Mouse (Mus musculus): ENCODE data around the gene Hcfc1r1. TPM values are rescaled to one million over a fixed set of nuclear protein-coding genes. Genes with fewer than 3 reads are reported as not detected.

The Hcfc1r1 gene
- polyA plus RNA-seq, 1 experiment, result 253 TPM

- H3ac ChIP-seq (ENCODE audit: control insufficient read depth, insufficient read length, low read depth), result no peak within 1 kb of the TSS
- H3K79me2 ChIP-seq (ENCODE audit: control insufficient read depth, insufficient read depth), result peaks cover 9% of the 10 kb centered on the region
- H3K36me3 ChIP-seq (ENCODE audit: control insufficient read depth, insufficient read depth), result no peaks in the 10 kb centered on the region
- peaks cover 3% of the 10 kb centered on the region for H3K79me3 ChIP-seq (ENCODE audit: low read depth)
- no peak for TF ChIP-seq CTCF (IDR thresholded peaks at IDR 0.05; ENCODE audit: control insufficient read depth, insufficient read depth, insufficient read length)
- TF ChIP-seq USF1 (IDR thresholded peaks at IDR 0.05; ENCODE audit: low read depth), result no peak
- no peak for TF ChIP-seq MYOG (IDR thresholded peaks at IDR 0.05; ENCODE audit: control insufficient read depth, extremely low read depth, insufficient read length)
- no peak for TF ChIP-seq FOSL1 (IDR thresholded peaks at IDR 0.05; ENCODE audit: insufficient read depth, low read length, poor library complexity, severe bottlenecking)
- no peak for TF ChIP-seq MYOD1 (IDR thresholded peaks at IDR 0.05; ENCODE audit: control insufficient read depth, insufficient read length, low read depth)
- TF ChIP-seq MAX (IDR thresholded peaks at IDR 0.05), result no peak
- no peak for TF ChIP-seq CEBPB (IDR thresholded peaks at IDR 0.05; ENCODE audit: low read depth)
- H3K4me3 ChIP-seq (ENCODE audit: insufficient read depth, poor library complexity, severe bottlenecking), result no peak within 1 kb of the TSS
- H3K27me3 ChIP-seq (ENCODE audit: control insufficient read depth, insufficient read depth, insufficient read length), result no peaks in the 10 kb centered on the region
Observed at GRCm38 (mm10) chr17:23722376-23723125, 49.2 kb downstream of the Hcfc1r1 start, which contains the start of gene 1520401A03Rik. 1520401A03Rik (minus strand) TSS chr17:23722783.

Other genes with a start within 250 kb of the Hcfc1r1 start
- gene Vmn2r117, start 193.9 kb upstream of the Hcfc1r1 start, polyA plus RNA-seq (2012; fragmentation: generic; extraction: Trizol), result not detected
- 13.0 TPM for gene Zfp213, start 109.4 kb upstream of the Hcfc1r1 start, polyA plus RNA-seq (2012; fragmentation: generic; extraction: Trizol)
- 5.2 TPM for gene Zfp13, start 74.1 kb upstream of the Hcfc1r1 start, polyA plus RNA-seq (2012; fragmentation: generic; extraction: Trizol)
- 0.09 TPM for gene Zscan10, start 72.7 kb upstream of the Hcfc1r1 start, polyA plus RNA-seq (2012; fragmentation: generic; extraction: Trizol)
- 0.01 TPM for gene Mmp25, start 28.3 kb upstream of the Hcfc1r1 start, polyA plus RNA-seq (2012; fragmentation: generic; extraction: Trizol)
- 0.28 TPM for gene Bicdl2, start 13.1 kb upstream of the Hcfc1r1 start, polyA plus RNA-seq (2012; fragmentation: generic; extraction: Trizol)
- 60.5 TPM for gene Thoc6, start 286 bp downstream of the Hcfc1r1 start, polyA plus RNA-seq (2012; fragmentation: generic; extraction: Trizol)
- gene Tnfrsf12a, start 3.9 kb downstream of the Hcfc1r1 start, polyA plus RNA-seq (2012; fragmentation: generic; extraction: Trizol), result 916 TPM
- not detected for gene Cldn6, start 5.7 kb downstream of the Hcfc1r1 start, polyA plus RNA-seq (2012; fragmentation: generic; extraction: Trizol)
- 0.54 TPM for gene Cldn9, start 10.4 kb downstream of the Hcfc1r1 start, polyA plus RNA-seq (2012; fragmentation: generic; extraction: Trizol)
- gene 1520401A03Rik, start 49.2 kb downstream of the Hcfc1r1 start, polyA plus RNA-seq (2012; fragmentation: generic; extraction: Trizol), result 0.01 TPM
- 14.8 TPM for gene Pkmyt1, start 52.7 kb downstream of the Hcfc1r1 start, polyA plus RNA-seq (2012; fragmentation: generic; extraction: Trizol)
- gene Paqr4, start 67.3 kb downstream of the Hcfc1r1 start, polyA plus RNA-seq (2012; fragmentation: generic; extraction: Trizol), result 12.5 TPM
- gene Kremen2, start 72.2 kb downstream of the Hcfc1r1 start, polyA plus RNA-seq (2012; fragmentation: generic; extraction: Trizol), result 0.05 TPM
- 92.5 TPM for gene Flywch1, start 98.0 kb downstream of the Hcfc1r1 start, polyA plus RNA-seq (2012; fragmentation: generic; extraction: Trizol)
- 0.27 TPM for gene Flywch2, start 112.5 kb downstream of the Hcfc1r1 start, polyA plus RNA-seq (2012; fragmentation: generic; extraction: Trizol)
- gene Srrm2, start 116.9 kb downstream of the Hcfc1r1 start, polyA plus RNA-seq (2012; fragmentation: generic; extraction: Trizol), result 63.8 TPM
- gene Elob, start 155.5 kb downstream of the Hcfc1r1 start, polyA plus RNA-seq (2012; fragmentation: generic; extraction: Trizol), result 852 TPM
- not detected for gene Prss33, start 162.5 kb downstream of the Hcfc1r1 start, polyA plus RNA-seq (2012; fragmentation: generic; extraction: Trizol)
- gene Prss32, start 170.3 kb downstream of the Hcfc1r1 start, polyA plus RNA-seq (2012; fragmentation: generic; extraction: Trizol), result 0.02 TPM
- 0.02 TPM for gene Prss41, start 170.6 kb downstream of the Hcfc1r1 start, polyA plus RNA-seq (2012; fragmentation: generic; extraction: Trizol)
- gene Prss21, start 194.5 kb downstream of the Hcfc1r1 start, polyA plus RNA-seq (2012; fragmentation: generic; extraction: Trizol), result not detected
- not detected for gene Dcpp1, start 207.3 kb downstream of the Hcfc1r1 start, polyA plus RNA-seq (2012; fragmentation: generic; extraction: Trizol)
- gene Dcpp2, start 207.3 kb downstream of the Hcfc1r1 start, polyA plus RNA-seq (2012; fragmentation: generic; extraction: Trizol), result not detected
- not detected for gene Dcpp3, start 243.9 kb downstream of the Hcfc1r1 start, polyA plus RNA-seq (2012; fragmentation: generic; extraction: Trizol)